Mouse (Mus musculus): ENCODE data around the gene Zbtb5.

- TF ChIP-seq CTCF (IDR thresholded peaks at IDR 0.05; ENCODE audit: low read depth, low read length): no peak
- TF ChIP-seq POLR2A (IDR thresholded peaks at IDR 0.05; ENCODE audit: extremely low read depth, insufficient read depth, low read length): no peak
Measured at GRCm38 (mm10) chr4:44990560-44990959, 21.7 kb downstream of the Zbtb5 start.

Data from liver, adult 2 months (tissue).